Mouse (Mus musculus) MEL (cell line): ENCODE measurements around the gene Tmem147. TPM values are rescaled to one million over a fixed set of nuclear protein-coding genes. Genes with fewer than 3 reads are reported as not detected.

Experiments
- DNase-seq: peaks from one replicate; pipeline ENCODE4 v3.0.0; 2011; ENCODE audit warnings: low read depth, low spot score
- H3K27ac ChIP-seq: 2 replicates; pipeline ENCODE4 v1.5.1; 2012; ENCODE audit warnings: low read depth, mild to moderate bottlenecking, control low read depth, low read length, moderate library complexity; ENCODE audit not compliant: control insufficient read depth
- H3K27me3 ChIP-seq, 2 experiments: fragments of 150-350 bp in 1 of 2; sonication (generic) in 1 of 2; 2 replicates each; pipeline ENCODE4 v1.6.1; 2012; ENCODE audit warnings: low read length in 2 of 2, mild to moderate bottlenecking in 2 of 2, improper control_type of control experiment in 1 of 2, moderate library complexity in 1 of 2; ENCODE audit not compliant: insufficient read depth in 2 of 2, control insufficient read depth in 1 of 2
- H3K36me3 ChIP-seq, 2 experiments: 2 replicates each; pipeline ENCODE4 v1.6.1; 2012 to 2014; ENCODE audit warnings: low read length in 2 of 2, improper control_type of control experiment in 1 of 2, inconsistent platforms in 1 of 2, mild to moderate bottlenecking in 1 of 2; ENCODE audit not compliant: insufficient read depth in 2 of 2, control insufficient read depth in 1 of 2
- H3K4me1 ChIP-seq, 2 experiments: fragments of 150-350 bp in 1 of 2; sonication (generic) in 1 of 2; 2 replicates each; pipeline ENCODE4 v1.6.1; 2012; ENCODE audit warnings: low read length in 2 of 2, improper control_type of control experiment in 1 of 2, mild to moderate bottlenecking in 1 of 2; ENCODE audit not compliant: insufficient read depth in 2 of 2, control insufficient read depth in 1 of 2
- H3K4me3 ChIP-seq, 2 experiments: fragments of 150-350 bp in 1 of 2; sonication (generic) in 1 of 2; 2 replicates each; pipeline ENCODE4 v1.5.1; 2012; ENCODE audit warnings: low read depth in 2 of 2, low read length in 2 of 2, mild to moderate bottlenecking in 2 of 2, moderate library complexity in 2 of 2, control low read depth in 1 of 2, improper control_type of control experiment in 1 of 2; ENCODE audit not compliant: control insufficient read depth in 1 of 2, insufficient read depth in 1 of 2
- H3K79me2 ChIP-seq: 2 replicates; pipeline ENCODE4 v1.6.1; 2012; ENCODE audit warnings: mild to moderate bottlenecking, low read length, moderate library complexity; ENCODE audit not compliant: control insufficient read depth, poor library complexity, insufficient read depth
- H3K9ac ChIP-seq: 2 replicates; pipeline ENCODE4 v1.6.1; 2012; ENCODE audit warnings: low read depth, mild to moderate bottlenecking, control low read depth, low read length, moderate library complexity; ENCODE audit not compliant: control insufficient read depth, poor library complexity, severe bottlenecking
- H3K9me3 ChIP-seq: fragments of 150-350 bp; sonication (generic); replicated peaks from 2 replicates; pipeline ENCODE4 v1.6.1; 2012; ENCODE audit warnings: mild to moderate bottlenecking, low read length, improper control_type of control experiment, moderate library complexity; ENCODE audit not compliant: insufficient read depth
- CHD2 ChIP-seq: IDR thresholded peaks from 2 replicates; pipeline ENCODE4 v1.6.1; 2011; ENCODE audit warnings: low read length, improper control_type of control experiment
- GATA1 ChIP-seq: IDR thresholded peaks from 2 replicates; pipeline ENCODE4 v1.6.1; 2011; ENCODE audit warnings: low read depth, low read length, improper control_type of control experiment
- JUND ChIP-seq: IDR thresholded peaks from 2 replicates; pipeline ENCODE4 v1.6.1; 2011; ENCODE audit warnings: low read depth, mild to moderate bottlenecking, improper control_type of control experiment, low read length
- MAZ ChIP-seq: IDR thresholded peaks from 2 replicates; pipeline ENCODE4 v1.6.1; 2012; ENCODE audit warnings: low read depth, mild to moderate bottlenecking, inconsistent platforms, low read length, improper control_type of control experiment
- MEF2A ChIP-seq: IDR thresholded peaks from 2 replicates; pipeline ENCODE4 v1.6.1; 2014; ENCODE audit warnings: low read depth, mild to moderate bottlenecking, inconsistent platforms, low read length, improper control_type of control experiment; ENCODE audit not compliant: poor library complexity, insufficient replicate concordance, severe bottlenecking; ENCODE audit errors: extremely low read depth
- MXI1 ChIP-seq: IDR thresholded peaks from 2 replicates; pipeline ENCODE4 v1.6.1; 2011; ENCODE audit warnings: mild to moderate bottlenecking, low read depth, low read length, improper control_type of control experiment
- NELFE ChIP-seq: IDR thresholded peaks from 2 replicates; pipeline ENCODE4 v1.6.1; 2011; ENCODE audit warnings: low read depth, low read length, improper control_type of control experiment
- POLR2AphosphoS5 ChIP-seq: IDR thresholded peaks from 2 replicates; pipeline ENCODE4 v1.6.1; 2012; ENCODE audit warnings: low read depth, borderline replicate concordance, mild to moderate bottlenecking, inconsistent platforms, low read length, moderate library complexity, mixed read lengths
- SMC3 ChIP-seq: IDR thresholded peaks from 2 replicates; pipeline ENCODE4 v1.6.1; 2011; ENCODE audit warnings: low read depth, low read length, improper control_type of control experiment
- TAL1 ChIP-seq: IDR thresholded peaks from 2 replicates; pipeline ENCODE4 v1.6.1; 2012; ENCODE audit warnings: mild to moderate bottlenecking, inconsistent platforms, low read length, moderate library complexity, mixed read lengths
- TCF12 ChIP-seq: IDR thresholded peaks from 2 replicates; pipeline ENCODE4 v1.6.1; 2014; ENCODE audit warnings: low read depth, mild to moderate bottlenecking, inconsistent platforms, low read length, improper control_type of control experiment, moderate library complexity
- polyA plus RNA-seq, 2 experiments: library from polyadenylated mRNA; stranded (reverse) in 1 of 2; unstranded in 1 of 2; fragments of >175 nt in 1 of 2; fragments of >200 nt in 1 of 2; gene quantifications; 2 replicates each; pipeline versions ENCODE4 v1.2.1 to v1.2.4; 2012; ENCODE audit warnings: low replicate concordance in 2 of 2, low read depth in 1 of 2; ENCODE audit not compliant: insufficient read length in 2 of 2, insufficient read depth in 1 of 2, missing spikeins in 1 of 2
- total RNA-seq: library from RNA; depleted of rRNA; stranded (reverse); fragments of 300-350 nt; gene quantifications from 2 replicates; pipeline ENCODE4 v1.2.3, GENCODE M21; 2012

Tmem147 gene
- total and polyA plus RNA-seq, 3 experiments, result 266 to 324 (median 307) TPM

DNA sequence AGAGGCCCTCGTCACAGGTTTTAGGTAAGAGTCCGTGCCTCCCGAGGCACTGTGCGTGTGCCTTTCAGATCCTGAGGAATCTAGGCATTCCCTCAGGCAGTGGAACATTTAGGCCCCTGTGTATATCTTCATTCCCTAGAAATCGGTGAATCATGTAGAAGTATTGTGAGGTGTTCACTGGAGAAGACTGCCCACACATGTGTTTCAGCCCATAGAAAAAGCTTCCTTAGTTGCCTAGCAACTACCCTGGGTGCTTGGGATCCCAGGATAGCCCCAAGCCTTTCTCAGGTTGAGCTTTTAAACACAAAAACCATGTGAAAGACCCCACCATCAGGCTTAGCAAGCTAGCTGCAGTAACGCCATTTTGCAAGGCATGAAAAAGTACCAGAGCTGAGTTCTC is 41.0 kb downstream of the Tmem147 start:
- no peak for TF ChIP-seq SMC3
- no peak for TF ChIP-seq MAZ
- no peak for TF ChIP-seq GATA1
- DNase-seq, result no peak
- no peaks in the 10 kb centered on the region for H3K4me1 ChIP-seq
- no peaks in the 10 kb centered on the region for H3K79me2 ChIP-seq
- no peaks in the 10 kb centered on the region for H3K36me3 ChIP-seq
- H3K9me3 ChIP-seq, result no peaks in the 10 kb centered on the region
- H3K9ac ChIP-seq, result no peak overlapping the region
- H3K4me3 ChIP-seq, result no peak overlapping the region
- H3K27me3 ChIP-seq, result no peaks in the 10 kb centered on the region
- H3K27ac ChIP-seq, result no peak overlapping the region

DNA sequence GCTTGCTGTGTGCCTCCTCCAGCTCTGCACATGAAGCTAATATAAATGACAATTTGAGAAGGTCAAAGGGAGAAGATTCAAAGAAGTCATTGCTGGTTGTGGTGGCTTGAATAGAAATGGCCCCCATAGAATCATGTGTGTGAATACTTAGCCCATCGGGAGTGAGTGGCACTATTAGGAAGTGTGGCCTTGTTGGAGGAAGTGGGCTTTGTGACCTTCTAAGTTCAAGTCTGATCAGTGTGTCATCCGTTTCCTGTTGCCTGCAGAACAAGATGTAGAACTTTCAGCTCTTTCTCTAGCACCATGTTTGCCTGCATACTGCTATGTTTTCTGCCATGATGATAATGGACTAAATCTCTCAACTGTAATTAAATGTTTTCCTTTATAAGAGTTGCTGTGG is 45.9 kb downstream of the Tmem147 start:
- H3K4me1 ChIP-seq, result no peaks in the 10 kb centered on the region
- H3K27ac ChIP-seq, result no peak overlapping the region
- H3K9ac ChIP-seq, result no peak overlapping the region
- H3K27me3 ChIP-seq, result peaks cover 3 to 7% of the 10 kb centered on the region in 2 experiments
- no peak for DNase-seq
- H3K9me3 ChIP-seq, result no peaks in the 10 kb centered on the region
- no peaks in the 10 kb centered on the region for H3K36me3 ChIP-seq
- H3K4me3 ChIP-seq, result no peak overlapping the region
- TF ChIP-seq POLR2AphosphoS5 (no peak), CHD2 (no peak), NELFE (no peak), TCF12 (no peak), MXI1 (no peak), MEF2A (no peak)
- TF ChIP-seq, all 39 proteins: peak for 0
- no peaks in the 10 kb centered on the region for H3K79me2 ChIP-seq

DNA sequence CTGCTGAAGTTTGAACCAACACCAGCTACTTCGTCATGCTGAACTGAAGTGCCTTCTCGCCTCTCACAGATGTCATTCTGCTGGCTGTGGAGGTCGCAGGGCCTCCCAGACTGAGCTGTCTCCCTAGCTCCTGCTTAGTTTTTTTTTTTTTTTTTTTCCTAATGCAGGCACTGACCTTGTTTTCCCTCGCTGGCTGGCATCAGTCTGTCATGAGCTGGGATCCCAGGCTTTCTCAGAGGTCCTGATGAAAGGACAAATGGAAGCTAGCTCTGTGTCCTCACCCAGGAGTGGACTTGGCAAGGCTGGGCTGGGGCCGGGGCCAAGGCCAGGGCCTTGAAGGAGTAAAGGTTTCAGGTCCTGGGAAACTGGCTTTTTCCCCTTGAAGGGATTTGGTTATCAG is 47.4 kb downstream of the Tmem147 start:
- no peaks in the 10 kb centered on the region for H3K4me1 ChIP-seq
- H3K36me3 ChIP-seq, result no peaks in the 10 kb centered on the region
- H3K9me3 ChIP-seq, result no peaks in the 10 kb centered on the region
- H3K79me2 ChIP-seq, result no peaks in the 10 kb centered on the region
- H3K27ac ChIP-seq, result no peak overlapping the region
- DNase-seq, result no peak
- TF ChIP-seq TAL1 (no peak), JUND (no peak)
- TF ChIP-seq, all 39 proteins: peak for 0
- no peak overlapping the region for H3K9ac ChIP-seq
- peaks cover 3 to 7% of the 10 kb centered on the region in 2 experiments for H3K27me3 ChIP-seq
- no peak overlapping the region for H3K4me3 ChIP-seq
